Mouse (Mus musculus) neural tube, embryonic 12.5 days (tissue): ENCODE data around the gene Kcnk16. TPM values are rescaled to one million over a fixed set of nuclear protein-coding genes. Genes with fewer than 3 reads are reported as not detected.

Experiments used
- ATAC-seq: fragments of 200-750 bp; cut with Nextera tagmentation; 2 replicates; pipeline ENCODE4 v1.8.0; 2017; ENCODE audit warnings: low read depth, mild to moderate bottlenecking, moderate TSS enrichment, moderate library complexity; ENCODE audit not compliant: low FRiP score
- H3K27ac ChIP-seq: fragments of 300-500 bp; sonication (generic); 2 replicates; pipeline ENCODE4 v1.5.1; 2016
- H3K27me3 ChIP-seq: fragments of 300-500 bp; sonication (generic); replicated peaks from 2 replicates; pipeline ENCODE4 v1.6.1; 2016; ENCODE audit warnings: mild to moderate bottlenecking
- H3K36me3 ChIP-seq: fragments of 300-500 bp; sonication (generic); 2 replicates; pipeline ENCODE4 v1.6.1; 2016; ENCODE audit warnings: mild to moderate bottlenecking
- H3K4me1 ChIP-seq: fragments of 300-500 bp; sonication (generic); 2 replicates; pipeline ENCODE4 v1.6.1; 2016
- H3K4me2 ChIP-seq: fragments of 300-500 bp; sonication (generic); replicated peaks from 2 replicates; pipeline ENCODE4 v1.6.1; 2016; ENCODE audit warnings: mild to moderate bottlenecking
- H3K4me3 ChIP-seq: fragments of 300-500 bp; sonication (generic); 2 replicates; pipeline ENCODE4 v1.5.1; 2016
- H3K9ac ChIP-seq: fragments of 300-500 bp; sonication (generic); 2 replicates; pipeline ENCODE4 v1.6.1; 2016; ENCODE audit warnings: mild to moderate bottlenecking
- H3K9me3 ChIP-seq: fragments of 300-500 bp; sonication (generic); 2 replicates; pipeline ENCODE4 v1.6.1; 2016; ENCODE audit warnings: mild to moderate bottlenecking
- WGBS: fragments of 180-500 bp; shearing (Covaris S2); methylation state at CpG from one replicate; pipeline ENCODE4 v1.1.7; 2016; 5-methylcytosine and 5-hydroxymethylcytosine counted together
- polyA plus RNA-seq: library from polyadenylated mRNA; unstranded; fragments of >200 nt; fragmentation: Nextera tagmentation; extraction: Ambion mirVana; gene quantifications from 2 replicates; pipeline ENCODE4 v1.2.1, GENCODE M21; 2016

The Kcnk16 gene
- polyA plus RNA-seq, 1 experiment from 2014 or later: not detected

GRCm38 (mm10) chr14:20211754-20212601, 57.0 kb downstream of the Kcnk16 start:
- Histone ChIP-seq H3K27ac (no peak overlapping the region), H3K4me1 (peaks cover 7% of the 10 kb centered on the region), H3K9ac (no peak overlapping the region), H3K4me2 (no peak overlapping the region), H3K9me3 (no peaks in the 10 kb centered on the region), H3K36me3 (no peaks in the 10 kb centered on the region), H3K27me3 (no peaks in the 10 kb centered on the region), H3K4me3 (no peak overlapping the region)
- WGBS: 38% methylated on average over 9 of the region's 9 CpGs
- ATAC-seq: no peak

Other genes starting within 250 kb of the Kcnk16 start
- gene Saysd1, start 130.7 kb downstream of the Kcnk16 start, polyA plus RNA-seq: 10.7 and 11.7 TPM in 2 replicates
- 7.8 and 8.4 TPM in 2 replicates for gene Kcnk5, start 87.4 kb downstream of the Kcnk16 start, polyA plus RNA-seq
- 10.1 and 10.7 TPM in 2 replicates for gene Nudt13, start 25.5 kb upstream of the Kcnk16 start, polyA plus RNA-seq
- gene Ecd, start 78.9 kb upstream of the Kcnk16 start, polyA plus RNA-seq: 61.0 and 61.9 TPM in 2 replicates
- 51.6 and 52.1 TPM in 2 replicates for gene Fam149b, start 79.0 kb upstream of the Kcnk16 start, polyA plus RNA-seq
- gene Dnajc9, start 119.7 kb upstream of the Kcnk16 start, polyA plus RNA-seq: 170 and 171 TPM in 2 replicates
- gene Mrps16, start 124.4 kb upstream of the Kcnk16 start, polyA plus RNA-seq: 64.4 and 68.0 TPM in 2 replicates
- gene Cfap70, start 183.0 kb upstream of the Kcnk16 start, polyA plus RNA-seq: 0.23 and 0.41 TPM in 2 replicates
- 14.4 and 14.6 TPM in 2 replicates for gene Anxa7, start 210.9 kb upstream of the Kcnk16 start, polyA plus RNA-seq
- 0.98 and 1.4 TPM in 2 replicates for gene Mss51, start 227.7 kb upstream of the Kcnk16 start, polyA plus RNA-seq